Mouse (Mus musculus) thymus, postnatal 36 days (tissue): ENCODE data around the gene Fkbp7.
"Not testable (repeated sequence)": the region's sequence is repeated elsewhere in the genome, so short reads cannot be mapped to it uniquely, and the experiment has no call there.

Experiments
- DNase-seq, 2 experiments: peaks; one replicate each; pipeline ENCODE4 v3.0.0; 2022; ENCODE audit warnings: mixed read lengths in 2 of 2

Fkbp7 gene

GRCm38 (mm10) chr2:76659419-76659818 is 13.5 kb downstream of the Fkbp7 start:
- no peak for DNase-seq

- DNase-seq, result no peak
These were observed 14.4 kb downstream of the Fkbp7 start for GRCm38 (mm10) chr2:76658551-76658950.

GRCm38 (mm10) chr2:76655982-76656381 is 16.9 kb downstream of the Fkbp7 start:
- no peak for DNase-seq

GRCm38 (mm10) chr2:76655444-76655843 is 17.5 kb downstream of the Fkbp7 start:
- DNase-seq, result no peak

- no peak for DNase-seq
These were observed 18.3 kb downstream of the Fkbp7 start for GRCm38 (mm10) chr2:76654646-76655045.

- no peak for DNase-seq
These were observed 19.8 kb downstream of the Fkbp7 start for GRCm38 (mm10) chr2:76653070-76653469.

- no peak for DNase-seq
These were observed 24.2 kb downstream of the Fkbp7 start for GRCm38 (mm10) chr2:76648666-76649141.

GRCm38 (mm10) chr2:76647883-76648570 is 24.9 kb downstream of the Fkbp7 start, which contains the start of the genes Prkra and Pjvk:
Gene Prkra (minus strand): TSS chr2:76648015.
Gene Pjvk (plus strand): TSS chr2:76648476.
- DNase-seq, result peak; percentile 90 to 95

GRCm38 (mm10) chr2:76647441-76647869 is 25.5 kb downstream of the Fkbp7 start:
- no peak for DNase-seq

GRCm38 (mm10) chr2:76643801-76644200 is 29.1 kb downstream of the Fkbp7 start:
- DNase-seq, result no peak

GRCm38 (mm10) chr2:76639637-76640036 is 33.3 kb downstream of the Fkbp7 start:
- DNase-seq, result no peak

GRCm38 (mm10) chr2:76631600-76631999 is 41.3 kb downstream of the Fkbp7 start:
- no peak for DNase-seq

- no peak for DNase-seq
These were observed 42.6 kb downstream of the Fkbp7 start for GRCm38 (mm10) chr2:76630293-76630692.

- not testable (repeated sequence) for DNase-seq
These were observed 50.6 kb downstream of the Fkbp7 start for GRCm38 (mm10) chr2:76622316-76622715.

GRCm38 (mm10) chr2:76621724-76622123 is 51.2 kb downstream of the Fkbp7 start:
- no peak for DNase-seq

GRCm38 (mm10) chr2:76620188-76620587 is 52.7 kb downstream of the Fkbp7 start:
- no peak for DNase-seq

- no peak for DNase-seq
These were observed 54.8 kb downstream of the Fkbp7 start for GRCm38 (mm10) chr2:76618078-76618477.
